Mouse (Mus musculus): Measurements from ENCODE around the gene E130114P18Rik.

GRCm38 (mm10) chr4:97596348-97596747, 181.5 kb downstream of the E130114P18Rik start:
- TF ChIP-seq CTCF (IDR thresholded peaks at IDR 0.05; ENCODE audit: low read depth, low read length): no peak
- no peak for TF ChIP-seq GATA1 (IDR thresholded peaks at IDR 0.05; ENCODE audit: borderline replicate concordance, low read length)
- TF ChIP-seq TAL1 (conservative IDR thresholded peaks at IDR 0.05; ENCODE audit: low read depth, low read length): no peak
- no peak for TF ChIP-seq POLR2AphosphoS5 (IDR thresholded peaks at IDR 0.05; ENCODE audit: insufficient replicate concordance, low read depth, low read length)
